Mouse (Mus musculus) kidney, postnatal 14 days (tissue): ENCODE measurements around the gene Paics.

Source experiments
- DNase-seq: peaks from one replicate; pipeline ENCODE4 v3.0.0; 2022; ENCODE audit warnings: mixed read lengths

Paics gene

DNA sequence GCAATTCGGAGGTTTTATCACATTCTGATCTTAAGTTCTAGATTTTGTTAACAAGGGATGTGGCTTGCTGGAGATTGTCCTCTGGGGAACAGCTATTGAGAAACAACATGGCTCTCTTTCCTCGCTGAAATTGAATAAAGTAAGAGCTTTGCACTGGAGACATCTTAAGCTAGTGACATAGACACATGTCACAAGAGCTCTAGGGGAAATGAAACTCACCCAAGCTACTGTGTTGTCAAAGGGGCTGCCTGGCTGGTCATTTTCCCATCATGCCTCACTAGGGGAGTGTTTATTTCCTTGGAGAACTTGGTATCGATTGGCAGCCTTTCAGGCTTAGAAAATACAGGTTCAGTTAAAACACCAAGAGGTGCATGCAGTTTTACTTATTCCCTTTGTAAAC, 62.1 kb downstream of the Paics start:
- DNase-seq: no peak

DNA sequence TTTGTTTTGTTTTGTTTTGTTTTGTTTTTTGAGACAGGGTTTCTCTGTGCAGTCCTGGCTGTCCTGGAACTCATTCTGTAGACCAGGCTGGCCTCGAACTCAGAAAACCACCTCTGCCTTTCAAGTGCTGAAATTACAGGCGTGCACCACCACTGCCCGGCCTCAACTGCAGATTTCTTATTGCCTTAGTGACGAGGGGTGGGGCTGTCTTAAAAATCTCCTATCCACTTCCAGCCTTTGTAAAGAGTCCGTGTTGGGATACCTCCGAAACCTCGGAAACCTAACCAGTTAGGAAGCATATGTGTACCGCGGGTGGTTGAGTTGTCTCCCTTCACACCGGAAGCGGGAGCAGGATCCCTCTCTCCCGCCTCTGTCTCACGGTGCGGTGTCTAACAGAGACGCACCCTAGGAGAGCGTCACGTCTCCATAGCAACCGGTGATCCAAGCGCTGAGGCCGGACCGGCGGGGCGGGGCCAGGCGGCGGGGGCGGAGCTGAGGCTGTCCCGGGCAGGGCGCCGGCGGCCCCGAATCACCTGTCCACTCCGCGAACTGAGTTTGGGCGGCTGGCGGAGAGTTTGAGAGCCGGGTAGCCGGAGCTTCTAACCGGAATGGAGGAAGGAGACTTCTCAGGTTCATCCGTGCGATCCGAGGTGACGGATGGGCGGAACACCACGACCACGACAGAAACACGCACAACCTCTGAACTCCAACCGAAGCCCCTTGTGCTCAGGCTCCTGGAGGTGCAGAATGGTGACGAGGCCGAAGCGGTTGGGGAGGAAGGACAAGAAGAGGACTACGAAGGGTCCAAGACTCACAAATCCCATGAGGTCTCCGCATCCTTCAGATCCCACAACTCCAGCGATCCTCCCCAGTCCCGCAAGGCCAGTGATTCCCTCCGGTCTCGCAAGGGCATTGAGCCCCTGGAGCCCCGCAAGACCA, 64.7 kb downstream of the Paics start, which contains the start of gene Thegl:
TSS of gene Thegl (plus strand) at position 480 of the 939 bp plus-strand sequence.
- peak; percentile 87 for DNase-seq
